Mouse (Mus musculus): Measurements from ENCODE around the gene Gm28308.
A peak's percentile ranks its signal among the peaks of the same experiment; 100 is the strongest.

The Gm28308 gene

GRCm38 (mm10) chr6:52219234-52219942 is 6.2 kb upstream of the Gm28308 start:
- no peak for DNase-seq (ENCODE audit: low spot score in 2 of 2)

GRCm38 (mm10) chr6:52218643-52219215 is 5.6 kb upstream of the Gm28308 start:
- no peak for DNase-seq (ENCODE audit: low spot score in 2 of 2)

- no peak for DNase-seq (ENCODE audit: low spot score in 2 of 2)
Measured at GRCm38 (mm10) chr6:52217895-52218642, 4.9 kb upstream of the Gm28308 start.

GRCm38 (mm10) chr6:52217459-52217768 is 4.3 kb upstream of the Gm28308 start:
- no peak for DNase-seq (ENCODE audit: low spot score in 2 of 2)

GRCm38 (mm10) chr6:52216691-52217458 is 3.7 kb upstream of the Gm28308 start:
- DNase-seq (ENCODE audit: low spot score in 2 of 2) = no peak

GRCm38 (mm10) chr6:52215771-52216535 is 2.8 kb upstream of the Gm28308 start:
- no peak for DNase-seq (ENCODE audit: low spot score in 2 of 2)

GRCm38 (mm10) chr6:52215070-52215469 is 1.9 kb upstream of the Gm28308 start:
- DNase-seq (ENCODE audit: low spot score in 2 of 2) = no peak

- no peak for DNase-seq (ENCODE audit: low spot score in 2 of 2)
Measured at GRCm38 (mm10) chr6:52214271-52214670, 1.1 kb upstream of the Gm28308 start.

GRCm38 (mm10) chr6:52212556-52213118 is 502 bp downstream of the Gm28308 start:
- DNase-seq (ENCODE audit: low spot score in 2 of 2) = peak in 1 of 2 experiments; percentile 52

- DNase-seq (ENCODE audit: low spot score in 2 of 2) = no peak
Measured at GRCm38 (mm10) chr6:52211961-52212360, 1.2 kb downstream of the Gm28308 start.

- DNase-seq (ENCODE audit: low spot score in 2 of 2) = peak; percentile 55 to 65
Measured at GRCm38 (mm10) chr6:52211170-52211935, 1.8 kb downstream of the Gm28308 start.

- DNase-seq (ENCODE audit: low spot score in 2 of 2) = no peak
Measured at GRCm38 (mm10) chr6:52209685-52210046, 3.5 kb downstream of the Gm28308 start.

GRCm38 (mm10) chr6:52208868-52209684 is 4.1 kb downstream of the Gm28308 start:
- DNase-seq (ENCODE audit: low spot score in 2 of 2) = no peak

- no peak for DNase-seq (ENCODE audit: low spot score in 2 of 2)
Measured at GRCm38 (mm10) chr6:52208072-52208867, 4.9 kb downstream of the Gm28308 start, which contains the start of gene Hoxa6. Hoxa6 (minus strand) TSS chr6:52208722.

GRCm38 (mm10) chr6:52207684-52207976 is 5.5 kb downstream of the Gm28308 start:
- no peak for DNase-seq (ENCODE audit: low spot score in 2 of 2)

- no peak for DNase-seq (ENCODE audit: low spot score in 2 of 2)
Measured at GRCm38 (mm10) chr6:52206882-52207683, 6.1 kb downstream of the Gm28308 start.

GRCm38 (mm10) chr6:52205638-52206621 is 7.2 kb downstream of the Gm28308 start:
- DNase-seq (ENCODE audit: low spot score in 2 of 2) = no peak
